Mouse (Mus musculus): ENCODE measurements around the gene B020004J07Rik.
"Not testable (repeated sequence)": the region's sequence is repeated elsewhere in the genome, so short reads cannot be mapped to it uniquely, and the experiment has no call there.

Gene B020004J07Rik

GRCm38 (mm10) chr4:101843923-101844322, at the start of gene B020004J07Rik:
Gene B020004J07Rik (minus strand): TSS chr4:101844023.
- not testable (repeated sequence) for DNase-seq (ENCODE audit: low read depth, low spot score)

- no peak for DNase-seq (ENCODE audit: low read depth, low spot score)
These were observed 45.6 kb upstream of the B020004J07Rik start for GRCm38 (mm10) chr4:101889377-101889776.

GRCm38 (mm10) chr4:101883641-101884040, 39.8 kb upstream of the B020004J07Rik start:
- no peak for DNase-seq (ENCODE audit: low read depth, low spot score)

- not testable (repeated sequence) for DNase-seq (ENCODE audit: low read depth, low spot score)
These were observed 31.9 kb upstream of the B020004J07Rik start for GRCm38 (mm10) chr4:101875687-101876086.

GRCm38 (mm10) chr4:101872031-101872430, 28.2 kb upstream of the B020004J07Rik start:
- DNase-seq (ENCODE audit: low read depth, low spot score) = not testable (repeated sequence)

GRCm38 (mm10) chr4:101862289-101862688, 18.5 kb upstream of the B020004J07Rik start:
- no peak for DNase-seq (ENCODE audit: low read depth, low spot score)

- peak; percentile 55 for DNase-seq (ENCODE audit: low read depth, low spot score)
These were observed 17.1 kb upstream of the B020004J07Rik start for GRCm38 (mm10) chr4:101860873-101861272.

GRCm38 (mm10) chr4:101850908-101851307, 7.1 kb upstream of the B020004J07Rik start:
- DNase-seq (ENCODE audit: low read depth, low spot score) = no peak
